Mouse (Mus musculus): ENCODE measurements around the gene Kctd5.
A peak's percentile ranks its signal among the peaks of the same experiment; 100 is the strongest.
"Not testable (repeated sequence)": the region's sequence is repeated elsewhere in the genome, so short reads cannot be mapped to it uniquely, and the experiment has no call there.

Gene Kctd5

GRCm38 (mm10) chr17:24072919-24073696 is at the start of gene Kctd5:
Gene Kctd5 (minus strand): TSS chr17:24073485.
- DNase-seq (ENCODE audit: low spot score in 2 of 2): peak; percentile 93 to 94

- DNase-seq (ENCODE audit: low spot score in 2 of 2): no peak
Measured at GRCm38 (mm10) chr17:24119446-24119845, 46.2 kb upstream of the Kctd5 start.

GRCm38 (mm10) chr17:24113031-24113430 is 39.7 kb upstream of the Kctd5 start:
- no peak for DNase-seq (ENCODE audit: low spot score in 2 of 2)

- no peak for DNase-seq (ENCODE audit: low spot score in 2 of 2)
Measured at GRCm38 (mm10) chr17:24111256-24111655, 38.0 kb upstream of the Kctd5 start.

- peak; percentile 19 to 29 for DNase-seq (ENCODE audit: low spot score in 2 of 2)
Measured at GRCm38 (mm10) chr17:24108896-24109295, 35.6 kb upstream of the Kctd5 start.

GRCm38 (mm10) chr17:24105111-24105510 is 31.8 kb upstream of the Kctd5 start:
- DNase-seq (ENCODE audit: low spot score in 2 of 2): no peak

GRCm38 (mm10) chr17:24098354-24098753 is 25.1 kb upstream of the Kctd5 start:
- no peak for DNase-seq (ENCODE audit: low spot score in 2 of 2)

- no peak for DNase-seq (ENCODE audit: low spot score in 2 of 2)
Measured at GRCm38 (mm10) chr17:24090575-24090974, 17.3 kb upstream of the Kctd5 start.

GRCm38 (mm10) chr17:24086399-24086798 is 13.1 kb upstream of the Kctd5 start:
- not testable (repeated sequence) for DNase-seq (ENCODE audit: low spot score in 2 of 2)

- no peak for DNase-seq (ENCODE audit: low spot score in 2 of 2)
Measured at GRCm38 (mm10) chr17:24084593-24084992, 11.3 kb upstream of the Kctd5 start.

- DNase-seq (ENCODE audit: low spot score in 2 of 2): no peak
Measured at GRCm38 (mm10) chr17:24077101-24077500, 3.8 kb upstream of the Kctd5 start.

GRCm38 (mm10) chr17:24069531-24069930 is 3.8 kb downstream of the Kctd5 start:
- no peak for DNase-seq (ENCODE audit: low spot score in 2 of 2)

GRCm38 (mm10) chr17:24068271-24068670 is 5.0 kb downstream of the Kctd5 start:
- peak in 1 of 2 experiments; percentile 50 for DNase-seq (ENCODE audit: low spot score in 2 of 2)

- no peak for DNase-seq (ENCODE audit: low spot score in 2 of 2)
Measured at GRCm38 (mm10) chr17:24062459-24063155, 10.7 kb downstream of the Kctd5 start.

GRCm38 (mm10) chr17:24057730-24058245 is 15.5 kb downstream of the Kctd5 start:
- DNase-seq (ENCODE audit: low spot score in 2 of 2): no peak

GRCm38 (mm10) chr17:24056636-24057625 is 16.4 kb downstream of the Kctd5 start:
- no peak for DNase-seq (ENCODE audit: low spot score in 2 of 2)

GRCm38 (mm10) chr17:24049008-24049407 is 24.3 kb downstream of the Kctd5 start:
- no peak for DNase-seq (ENCODE audit: low spot score in 2 of 2)

- no peak for DNase-seq (ENCODE audit: low spot score in 2 of 2)
Measured at GRCm38 (mm10) chr17:24048053-24048452, 25.2 kb downstream of the Kctd5 start.

GRCm38 (mm10) chr17:24046026-24046425 is 27.3 kb downstream of the Kctd5 start:
- no peak for DNase-seq (ENCODE audit: low spot score in 2 of 2)

GRCm38 (mm10) chr17:24045608-24046007 is 27.7 kb downstream of the Kctd5 start:
- no peak for DNase-seq (ENCODE audit: low spot score in 2 of 2)

- DNase-seq (ENCODE audit: low spot score in 2 of 2): no peak
Measured at GRCm38 (mm10) chr17:24044482-24044881, 28.8 kb downstream of the Kctd5 start.

GRCm38 (mm10) chr17:24037844-24038243 is 35.4 kb downstream of the Kctd5 start, which contains the start of gene Prss27:
Gene Prss27 (plus strand): TSS chr17:24038144.
- no peak for DNase-seq (ENCODE audit: low spot score in 2 of 2)

Measured in frontal cortex, postnatal 14 days (tissue).